Mouse (Mus musculus) C2C12 (cell line): ENCODE data around the gene Tnfrsf26. TPM values are rescaled to one million over a fixed set of nuclear protein-coding genes. Genes with fewer than 3 reads are reported as not detected.
"Not testable (repeated sequence)": the region's sequence is repeated elsewhere in the genome, so short reads cannot be mapped to it uniquely, and the experiment has no call there.

Experiments
- H3K27me3 ChIP-seq: one replicate; pipeline ENCODE4 v1.6.1; 2011; ENCODE audit not compliant: control insufficient read depth, insufficient read depth, insufficient read length
- H3K36me3 ChIP-seq: one replicate; pipeline ENCODE4 v1.6.1; 2011; ENCODE audit not compliant: control insufficient read depth, insufficient read depth
- H3K4me3 ChIP-seq: one replicate; pipeline ENCODE4 v1.5.1; 2011; ENCODE audit warnings: mild to moderate bottlenecking, control low read depth; ENCODE audit not compliant: poor library complexity, insufficient read depth, severe bottlenecking
- H3K79me2 ChIP-seq: one replicate; pipeline ENCODE4 v1.6.1; 2011; ENCODE audit not compliant: control insufficient read depth, insufficient read depth
- H3K79me3 ChIP-seq: one replicate; pipeline ENCODE4 v1.6.1; 2011; ENCODE audit warnings: low read depth, control low read depth
- H3ac ChIP-seq: one replicate; pipeline ENCODE3; 2011; ENCODE audit warnings: low read depth; ENCODE audit not compliant: control insufficient read depth, insufficient read length
- CEBPB ChIP-seq: IDR thresholded peaks from one replicate; pipeline ENCODE4 v1.6.1; 2011; ENCODE audit warnings: low read depth, mild to moderate bottlenecking, control low read depth, moderate library complexity
- CTCF ChIP-seq: IDR thresholded peaks from one replicate; pipeline ENCODE4 v1.5.1; 2011; ENCODE audit not compliant: control insufficient read depth, insufficient read depth, insufficient read length
- FOSL1 ChIP-seq: IDR thresholded peaks from one replicate; pipeline ENCODE4 v1.8.0; 2011; ENCODE audit warnings: mild to moderate bottlenecking, low read length; ENCODE audit not compliant: poor library complexity, insufficient read depth, severe bottlenecking
- MAX ChIP-seq: IDR thresholded peaks from one replicate; pipeline ENCODE4 v1.6.1; 2011; ENCODE audit warnings: mild to moderate bottlenecking, control low read depth
- MYOD1 ChIP-seq: IDR thresholded peaks from one replicate; pipeline ENCODE4 v1.6.1; 2011; ENCODE audit warnings: low read depth; ENCODE audit not compliant: control insufficient read depth, insufficient read length
- MYOG ChIP-seq: IDR thresholded peaks from one replicate; pipeline ENCODE4 v1.6.1; 2011; ENCODE audit not compliant: control insufficient read depth, insufficient read length; ENCODE audit errors: extremely low read depth
- USF1 ChIP-seq: IDR thresholded peaks from one replicate; pipeline ENCODE4 v1.6.1; 2011; ENCODE audit warnings: low read depth, mild to moderate bottlenecking, control low read depth, moderate library complexity
- long read RNA-seq, 2 experiments: library from polyadenylated mRNA; unstranded; transcript quantifications; one replicate each; pipeline ENCODE4 v2.0.0; 2019 to 2020
- polyA plus RNA-seq: library from polyadenylated mRNA; unstranded; fragments of >200 nt; fragmentation: generic; extraction: Trizol; gene quantifications from one replicate; pipeline ENCODE4 v1.2.1, GENCODE M21; 2012; ENCODE audit warnings: missing spikeins

The Tnfrsf26 gene
- 0.04 TPM for polyA plus RNA-seq
- long read RNA-seq, experiment 1, partial matches to known transcripts, result 0 of 1 reads
- long read RNA-seq, experiment 1, other reads (novel, unspliced or antisense), result 1 of 1 reads
- long read RNA-seq, experiment 2, result 0 reads

- Histone ChIP-seq H3ac (no peak within 1 kb of the TSS), H3K27me3 (no peaks in the 10 kb centered on the region), H3K36me3 (no peaks in the 10 kb centered on the region), H3K79me2 (no peaks in the 10 kb centered on the region), H3K4me3 (no peak within 1 kb of the TSS), H3K79me3 (no peaks in the 10 kb centered on the region)
- no peak for TF ChIP-seq FOSL1
- TF ChIP-seq MYOD1, result no peak
- TF ChIP-seq USF1, result no peak
- no peak for TF ChIP-seq MYOG
- no peak for TF ChIP-seq CEBPB
- TF ChIP-seq CTCF, result no peak
- no peak for TF ChIP-seq MAX
Observed at GRCm38 (mm10) chr7:143628540-143628939, at the start of gene Tnfrsf26. Gene Tnfrsf26, minus strand, starts transcription at chr7:143628722.

GRCm38 (mm10) chr7:143666427-143667311, 38.1 kb upstream of the Tnfrsf26 start:
- Histone ChIP-seq H3ac (no peak overlapping the region), H3K27me3 (no peaks in the 10 kb centered on the region), H3K4me3 (no peak overlapping the region), H3K79me3 (no peaks in the 10 kb centered on the region), H3K79me2 (no peaks in the 10 kb centered on the region), H3K36me3 (no peaks in the 10 kb centered on the region)
- TF ChIP-seq MYOD1 (no peak), MAX (no peak), USF1 (no peak), FOSL1 (no peak), MYOG (no peak), CEBPB (no peak), CTCF (no peak)

GRCm38 (mm10) chr7:143663470-143663869, 34.9 kb upstream of the Tnfrsf26 start:
- TF ChIP-seq CEBPB, result no peak
- no peak for TF ChIP-seq FOSL1
- TF ChIP-seq CTCF, result no peak
- no peak for TF ChIP-seq MAX
- TF ChIP-seq MYOD1, result no peak
- Histone ChIP-seq H3K79me2 (no peaks in the 10 kb centered on the region), H3K4me3 (no peak overlapping the region), H3K36me3 (no peaks in the 10 kb centered on the region), H3ac (no peak overlapping the region), H3K79me3 (no peaks in the 10 kb centered on the region), H3K27me3 (no peaks in the 10 kb centered on the region)

GRCm38 (mm10) chr7:143660797-143661196, 32.3 kb upstream of the Tnfrsf26 start:
- no peaks in the 10 kb centered on the region for H3K79me2 ChIP-seq
- peak; percentile 70 for TF ChIP-seq CEBPB
- no peak for TF ChIP-seq MYOD1
- H3ac ChIP-seq, result no peak overlapping the region
- H3K36me3 ChIP-seq, result no peaks in the 10 kb centered on the region
- H3K27me3 ChIP-seq, result no peaks in the 10 kb centered on the region
- H3K4me3 ChIP-seq, result no peak overlapping the region
- no peaks in the 10 kb centered on the region for H3K79me3 ChIP-seq

GRCm38 (mm10) chr7:143649769-143650346, 21.3 kb upstream of the Tnfrsf26 start:
- H3K79me3 ChIP-seq, H3K36me3 ChIP-seq, H3K27me3 ChIP-seq, H3ac ChIP-seq, H3K79me2 ChIP-seq: not testable (repeated sequence)
- peak overlapping the region; percentile 53 for H3K4me3 ChIP-seq

- TF ChIP-seq CEBPB (no peak), CTCF (no peak), MYOG (no peak), MYOD1 (no peak)
- H3K27me3 ChIP-seq, result no peaks in the 10 kb centered on the region
- H3K79me3 ChIP-seq, result peaks cover 3% of the 10 kb centered on the region
- H3ac ChIP-seq, result peak within 1 kb of the TSS; percentile 49
- no peaks in the 10 kb centered on the region for H3K36me3 ChIP-seq
- H3K79me2 ChIP-seq, result no peaks in the 10 kb centered on the region
- peak within 1 kb of the TSS; percentile 53 for H3K4me3 ChIP-seq
Observed at GRCm38 (mm10) chr7:143649034-143649768, 20.7 kb upstream of the Tnfrsf26 start, which contains the start of gene Tnfrsf22. Gene Tnfrsf22, minus strand, starts transcription at chr7:143649661.

GRCm38 (mm10) chr7:143643949-143644348, 15.4 kb upstream of the Tnfrsf26 start:
- H3K36me3 ChIP-seq, result peaks cover 15% of the 10 kb centered on the region
- not testable (repeated sequence) for H3ac ChIP-seq, H3K79me2 ChIP-seq, H3K4me3 ChIP-seq, H3K27me3 ChIP-seq, H3K79me3 ChIP-seq
